Mouse (Mus musculus): Measurements from ENCODE around the gene Selenos.

- TF ChIP-seq CTCF (IDR thresholded peaks at IDR 0.05; ENCODE audit: low read depth): no peak
- TF ChIP-seq EP300 (IDR thresholded peaks at IDR 0.05; ENCODE audit: low read depth): no peak
Observed at GRCm38 (mm10) chr7:66118046-66118445, 38.6 kb downstream of the Selenos start.

All from liver, postnatal 0 days (tissue).